Mouse (Mus musculus): ENCODE results near the gene Cabin1. TPM values are rescaled to one million over a fixed set of nuclear protein-coding genes. Genes with fewer than 3 reads are reported as not detected.

Gene Cabin1
- polyA plus RNA-seq, 1 experiment from 2014 or later: 19.8 TPM

- 98% methylated on average over 6 of the region's 6 CpGs for WGBS (ENCODE audit: missing documents)
- Histone ChIP-seq H3K36me3 (ENCODE audit: inconsistent target) (peaks cover 17% of the 10 kb centered on the region), H3K27ac (no peak overlapping the region)
Observed at GRCm38 (mm10) chr10:75701280-75701679, 62.9 kb downstream of the Cabin1 start.

DNA sequence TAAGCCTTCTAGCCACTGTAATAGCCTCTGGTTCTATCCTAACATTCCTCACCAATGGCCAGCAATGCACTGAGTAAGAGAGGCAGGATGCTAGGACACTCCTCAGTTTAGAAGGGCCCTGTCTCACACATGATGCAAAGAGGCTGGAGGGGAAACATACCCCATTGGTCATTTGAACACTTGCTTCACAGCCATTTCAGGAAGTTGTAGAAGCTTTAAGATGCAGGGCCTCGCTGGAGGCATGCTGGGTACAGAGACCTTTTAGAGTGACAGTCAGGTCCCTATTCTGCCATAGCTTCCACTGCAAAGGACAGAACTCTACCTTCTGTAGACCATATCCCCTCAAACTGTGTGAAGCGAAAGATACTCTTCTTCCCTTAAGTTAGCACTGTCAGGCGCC, 66.4 kb downstream of the Cabin1 start:
- peaks cover 34% of the 10 kb centered on the region for H3K36me3 ChIP-seq (ENCODE audit: inconsistent target)
- H3K27ac ChIP-seq: no peak overlapping the region
- 94% methylated on average over 3 of the region's 3 CpGs for WGBS (ENCODE audit: missing documents)
- no peak overlapping the region for H3K4me3 ChIP-seq (ENCODE audit: inconsistent target)
- H3K79me2 ChIP-seq (ENCODE audit: inconsistent target): no peaks in the 10 kb centered on the region

More at GRCm38 (mm10) chr10:75701280-75701679, 62.9 kb downstream of the Cabin1 start:
- H3K79me2 ChIP-seq (ENCODE audit: inconsistent target): no peaks in the 10 kb centered on the region
- H3K4me3 ChIP-seq (ENCODE audit: inconsistent target): no peak overlapping the region

DNA sequence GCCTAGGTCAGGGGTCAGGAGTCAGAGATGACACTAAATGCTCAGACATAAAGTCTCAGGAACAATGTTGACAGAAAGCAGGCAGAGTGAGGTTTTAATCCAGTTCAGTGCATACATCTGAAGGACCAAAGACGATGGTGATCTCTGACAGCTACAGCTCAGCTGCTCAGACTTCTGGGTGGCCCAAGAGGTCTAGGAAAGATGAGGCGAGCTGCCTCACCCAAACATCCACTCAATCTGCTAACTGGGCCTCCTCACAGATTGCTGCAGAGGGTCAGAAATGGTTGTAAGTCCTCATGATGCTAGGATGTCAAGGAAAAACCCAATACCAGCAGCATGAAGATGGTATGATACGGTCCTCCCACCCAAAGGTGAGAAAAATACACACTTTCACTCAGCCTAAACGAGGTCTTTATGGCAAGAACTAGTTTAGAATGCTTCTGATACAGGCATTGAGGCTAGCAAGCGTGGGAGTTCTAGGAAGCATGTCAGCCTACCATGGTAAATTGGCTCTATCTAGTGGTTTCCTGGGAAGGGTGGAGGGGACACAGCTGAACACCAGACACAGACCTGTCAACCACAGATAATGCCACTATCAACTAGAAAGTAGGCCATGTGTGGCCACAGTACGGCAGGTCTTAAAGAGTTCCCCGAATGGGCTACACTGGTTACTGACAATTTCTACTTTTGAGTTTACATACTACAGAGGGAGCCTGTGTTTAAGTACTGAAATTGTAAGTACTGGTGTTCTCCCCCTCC, 67.4 kb downstream of the Cabin1 start:
- Histone ChIP-seq H3K4me3 (ENCODE audit: inconsistent target) (no peak overlapping the region), H3K36me3 (ENCODE audit: inconsistent target) (peaks cover 38% of the 10 kb centered on the region), H3K27ac (no peak overlapping the region), H3K79me2 (ENCODE audit: inconsistent target) (no peaks in the 10 kb centered on the region)
- WGBS (ENCODE audit: missing documents): 95% methylated on average over 7 of the region's 7 CpGs

DNA sequence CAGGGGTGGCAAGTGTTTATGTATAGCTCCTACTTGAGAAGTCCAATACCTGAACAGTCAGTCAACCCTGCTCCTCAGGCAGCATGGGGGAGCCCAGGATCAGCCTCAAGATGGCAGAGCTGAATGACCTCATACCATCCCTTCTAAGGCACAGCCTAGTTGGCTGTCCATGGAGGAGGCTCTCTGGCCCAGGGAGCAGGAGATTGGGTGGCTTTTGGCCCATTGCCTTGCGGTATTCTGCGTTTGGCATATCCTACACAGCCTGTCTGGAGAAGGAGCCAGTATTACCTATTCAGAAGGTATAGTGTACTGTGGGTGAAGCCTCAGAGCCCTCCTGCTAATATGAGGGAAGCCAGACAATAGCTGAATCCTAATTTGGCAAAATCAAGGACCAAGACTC, 68.6 kb downstream of the Cabin1 start:
- Histone ChIP-seq H3K79me2 (ENCODE audit: inconsistent target) (no peaks in the 10 kb centered on the region), H3K36me3 (ENCODE audit: inconsistent target) (peaks cover 40% of the 10 kb centered on the region), H3K27ac (no peak overlapping the region), H3K4me3 (ENCODE audit: inconsistent target) (no peak overlapping the region)
- WGBS (ENCODE audit: missing documents): 100% methylated on average over 2 of the region's 2 CpGs

DNA sequence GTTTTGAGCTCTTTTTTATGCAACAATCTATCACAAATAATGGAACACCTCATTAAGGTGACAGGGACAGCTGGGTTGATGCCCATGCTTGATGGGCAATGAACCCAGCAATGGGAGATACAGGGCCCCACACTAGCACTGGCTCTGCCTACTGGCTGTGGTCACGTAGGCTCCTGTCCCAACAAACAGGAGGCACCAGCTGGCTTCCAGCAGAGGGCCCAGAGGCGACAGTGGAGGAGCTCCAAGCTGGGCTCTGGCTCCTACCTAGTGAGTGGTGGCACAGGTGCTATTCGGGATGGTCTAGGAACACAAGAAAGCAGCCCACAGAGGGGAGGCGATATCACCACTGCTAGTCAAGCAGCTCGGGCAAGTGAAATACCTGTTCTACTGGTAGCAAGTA, 69.1 kb downstream of the Cabin1 start:
- WGBS (ENCODE audit: missing documents): 96% methylated on average over 5 of the region's 5 CpGs
- H3K4me3 ChIP-seq (ENCODE audit: inconsistent target): no peak overlapping the region
- peaks cover 40% of the 10 kb centered on the region for H3K36me3 ChIP-seq (ENCODE audit: inconsistent target)
- H3K27ac ChIP-seq: no peak overlapping the region
- H3K79me2 ChIP-seq (ENCODE audit: inconsistent target): no peaks in the 10 kb centered on the region

DNA sequence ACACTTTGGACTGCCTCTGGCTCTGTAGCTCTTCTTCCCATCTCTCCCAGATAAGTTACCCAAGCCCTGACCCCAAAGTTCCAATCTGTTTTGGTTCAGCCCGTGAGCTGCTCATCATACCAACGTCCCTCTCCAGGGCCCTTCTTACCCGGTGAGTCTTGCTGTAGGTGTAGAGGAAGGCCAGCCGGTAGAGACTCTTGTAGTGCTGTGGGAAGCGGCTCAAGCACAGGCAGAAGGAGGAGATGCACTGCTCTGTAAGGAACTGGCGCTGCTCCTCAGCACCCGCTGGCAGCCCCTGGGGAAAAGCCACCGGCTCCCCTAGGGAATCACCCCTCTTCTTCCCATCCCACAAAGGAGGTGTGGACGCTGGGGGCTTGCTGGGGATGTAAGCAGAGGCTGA, 69.6 kb downstream of the Cabin1 start:
- Histone ChIP-seq H3K79me2 (ENCODE audit: inconsistent target) (no peaks in the 10 kb centered on the region), H3K36me3 (ENCODE audit: inconsistent target) (peaks cover 36% of the 10 kb centered on the region), H3K4me3 (ENCODE audit: inconsistent target) (no peak overlapping the region), H3K27ac (no peak overlapping the region)
- WGBS (ENCODE audit: missing documents): 87% methylated on average over 9 of the region's 9 CpGs

GRCm38 (mm10) chr10:75693451-75694233, 70.5 kb downstream of the Cabin1 start:
- 87% methylated on average over 11 of the region's 11 CpGs for WGBS (ENCODE audit: missing documents)
- H3K4me3 ChIP-seq (ENCODE audit: inconsistent target): no peak overlapping the region
- peaks cover 27% of the 10 kb centered on the region for H3K36me3 ChIP-seq (ENCODE audit: inconsistent target)
- H3K79me2 ChIP-seq (ENCODE audit: inconsistent target): no peaks in the 10 kb centered on the region
- no peak overlapping the region for H3K27ac ChIP-seq

GRCm38 (mm10) chr10:75688598-75688997, 75.5 kb downstream of the Cabin1 start:
- H3K79me2 ChIP-seq (ENCODE audit: inconsistent target): no peaks in the 10 kb centered on the region
- H3K27ac ChIP-seq: no peak overlapping the region
- 93% methylated on average over 2 of the region's 2 CpGs for WGBS (ENCODE audit: missing documents)
- peaks cover 11% of the 10 kb centered on the region; the same call in 1 of the 2 replicates for H3K36me3 ChIP-seq (ENCODE audit: inconsistent target)
- H3K4me3 ChIP-seq (ENCODE audit: inconsistent target): no peak overlapping the region

- Histone ChIP-seq H3K36me3 (ENCODE audit: inconsistent target) (peaks cover 16% of the 10 kb centered on the region), H3K79me2 (ENCODE audit: inconsistent target) (no peaks in the 10 kb centered on the region), H3K4me3 (ENCODE audit: inconsistent target) (no peak overlapping the region), H3K27ac (no peak overlapping the region)
- 35% methylated on average over 4 of the region's 4 CpGs for WGBS (ENCODE audit: missing documents)
Observed at GRCm38 (mm10) chr10:75686724-75687123, 77.4 kb downstream of the Cabin1 start.

- Histone ChIP-seq H3K79me2 (ENCODE audit: inconsistent target) (no peaks in the 10 kb centered on the region), H3K4me3 (ENCODE audit: inconsistent target) (no peak overlapping the region), H3K36me3 (ENCODE audit: inconsistent target) (peaks cover 15% of the 10 kb centered on the region; the same call in 1 of the 2 replicates), H3K27ac (no peak overlapping the region)
- WGBS (ENCODE audit: missing documents): 76% methylated on average over 12 of the region's 12 CpGs
Observed at GRCm38 (mm10) chr10:75684035-75685004, 79.8 kb downstream of the Cabin1 start.

DNA sequence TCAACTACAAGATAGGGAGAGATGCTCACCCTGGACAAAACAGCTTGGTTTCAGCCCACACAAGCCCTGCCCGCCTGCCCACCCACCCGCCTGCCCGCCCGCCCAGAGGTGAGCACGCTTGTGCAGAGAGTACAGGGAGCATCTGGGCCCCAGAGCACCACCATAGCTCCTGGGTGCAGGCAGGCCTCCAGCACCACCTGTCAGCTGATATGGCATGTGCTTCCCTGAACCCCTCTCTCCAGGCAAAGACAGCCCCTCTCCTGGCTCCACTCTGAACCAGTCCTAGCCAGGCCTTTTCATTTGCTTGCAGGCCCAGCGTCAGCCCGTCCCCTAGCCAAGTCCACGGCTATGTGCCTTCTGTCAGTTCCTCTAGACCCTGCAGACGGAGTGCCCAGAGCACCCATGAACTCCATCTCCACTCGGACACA, 83.6 kb downstream of the Cabin1 start:
- WGBS (ENCODE audit: missing documents): 88% methylated on average over 10 of the region's 10 CpGs
- H3K27ac ChIP-seq: no peak overlapping the region
- peaks cover 15% of the 10 kb centered on the region; the same call in 1 of the 2 replicates for H3K36me3 ChIP-seq (ENCODE audit: inconsistent target)
- H3K79me2 ChIP-seq (ENCODE audit: inconsistent target): no peaks in the 10 kb centered on the region
- no peak overlapping the region for H3K4me3 ChIP-seq (ENCODE audit: inconsistent target)

DNA sequence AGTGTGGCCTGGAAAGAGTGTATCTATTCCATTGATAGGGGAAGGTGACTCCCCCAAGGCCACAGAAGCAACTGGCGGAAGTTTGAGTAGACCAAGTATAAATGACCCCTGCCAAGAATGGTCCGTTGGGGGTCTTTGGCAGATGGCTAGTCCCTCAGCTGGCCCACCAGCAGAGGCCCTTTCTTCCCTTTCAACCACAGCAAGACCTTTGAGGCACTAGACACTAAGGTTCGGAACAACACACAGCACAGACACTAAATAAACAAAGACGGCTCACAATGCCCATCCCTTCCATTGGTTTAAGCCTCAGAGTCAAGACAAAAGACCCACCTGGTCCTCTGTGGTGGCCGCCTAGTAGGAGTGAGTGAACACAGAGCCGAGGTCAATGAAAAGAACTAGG, 84.9 kb downstream of the Cabin1 start:
- Histone ChIP-seq H3K27ac (no peak overlapping the region), H3K36me3 (ENCODE audit: inconsistent target) (peaks cover 15% of the 10 kb centered on the region; the same call in 1 of the 2 replicates), H3K79me2 (ENCODE audit: inconsistent target) (no peaks in the 10 kb centered on the region), H3K4me3 (ENCODE audit: inconsistent target) (no peak overlapping the region)
- WGBS (ENCODE audit: missing documents): 93% methylated on average over 6 of the region's 6 CpGs

GRCm38 (mm10) chr10:75677989-75678388, 86.2 kb downstream of the Cabin1 start:
- Histone ChIP-seq H3K4me3 (ENCODE audit: inconsistent target) (no peak overlapping the region), H3K79me2 (ENCODE audit: inconsistent target) (no peaks in the 10 kb centered on the region), H3K36me3 (ENCODE audit: inconsistent target) (peaks cover 3% of the 10 kb centered on the region; the same call in 1 of the 2 replicates), H3K27ac (no peak overlapping the region; the same call in 1 of the 2 replicates)
- 90% methylated on average over 5 of the region's 5 CpGs for WGBS (ENCODE audit: missing documents)

- H3K79me2 ChIP-seq (ENCODE audit: inconsistent target): no peaks in the 10 kb centered on the region
- H3K27ac ChIP-seq: peak overlapping the region; percentile 75
- no peak overlapping the region for H3K4me3 ChIP-seq (ENCODE audit: inconsistent target)
- 14% methylated on average over 2 of the region's 2 CpGs for WGBS (ENCODE audit: missing documents)
- H3K36me3 ChIP-seq (ENCODE audit: inconsistent target): no peaks in the 10 kb centered on the region
Observed at GRCm38 (mm10) chr10:75677571-75677970, 86.6 kb downstream of the Cabin1 start.
